ENCODE assay signal across 8 mouse cellular contexts in genomic region chr15:25414011-25414746, GRCm38 (mm10). TPM values are rescaled to one million over a fixed set of nuclear protein-coding genes. Genes with fewer than 3 reads are reported as not detected.
DNase-seq lines count a peak whose midpoint lies in the region; ATAC-seq and TF ChIP-seq lines count a peak whose summit lies in the region.

No protein-coding gene starts in this region.

- peak; percentile 19; the same call in 1 of the 2 replicates for ATAC-seq in heart, postnatal 0 days (ENCODE audit: insufficient read depth, low read depth)

- H3K9ac ChIP-seq in heart, postnatal 0 days (replicated peaks; ENCODE audit: low read depth, low read length), result no peak overlapping the region

- peaks cover 5% of the 10 kb centered on the region; the same call in 1 of the 2 replicates for H3K9me3 ChIP-seq in E14TG2a.4 (ENCODE audit: low read length)
- no peaks in the 10 kb centered on the region for H3K9me3 ChIP-seq in embryonic facial prominence, embryonic 10.5 days
- no peaks in the 10 kb centered on the region for H3K9me3 ChIP-seq in heart, postnatal 0 days (replicated peaks; ENCODE audit: control insufficient read depth, low read length)

- DNase-seq in embryonic facial prominence, embryonic 10.5 days (ENCODE audit: low spot score), result peak; percentile 78
- DNase-seq in heart, postnatal 0 days (ENCODE audit: low spot score), result no peak
- peak; percentile 61 to 79 for DNase-seq in layer of hippocampus, postnatal 14 days (ENCODE audit: low spot score in 2 of 2)
- DNase-seq in lung, postnatal 10 days, result peak; percentile 21
- DNase-seq in right cerebral cortex, postnatal 10 days (ENCODE audit: low spot score in 2 of 2), result peak; percentile 76 to 79
- no peak for DNase-seq in c-Kit-positive CD71-positive TER-119-positive erythroid progenitor cells, embryonic 14.5 days (ENCODE audit: low spot score)

- H3K36me3 ChIP-seq in C2C12 (ENCODE audit: control insufficient read depth, insufficient read depth) (peaks cover 23% of the 10 kb centered on the region), E14TG2a.4 (ENCODE audit: insufficient read depth, low read length) (peaks cover 18% of the 10 kb centered on the region; the same call in 1 of the 2 replicates)
- H3K36me3 ChIP-seq in embryonic facial prominence, embryonic 10.5 days (replicated peaks), result peaks cover 8% of the 10 kb centered on the region
- H3K36me3 ChIP-seq in heart, postnatal 0 days (replicated peaks; ENCODE audit: control insufficient read depth, insufficient read depth, low read length), result no peaks in the 10 kb centered on the region

- H3K4me2 ChIP-seq in heart, postnatal 0 days (ENCODE audit: low read depth, low read length), result peak overlapping the region; percentile 70

- H3ac ChIP-seq in C2C12 (ENCODE audit: control insufficient read depth, insufficient read length, low read depth), result peak overlapping the region; percentile 79

- H3K4me3 ChIP-seq in C2C12 (ENCODE audit: insufficient read depth, poor library complexity, severe bottlenecking), result peak overlapping the region; percentile 87
- H3K4me3 ChIP-seq in E14TG2a.4 (replicated peaks; ENCODE audit: low read length), result peak overlapping the region; percentile 95
- H3K4me3 ChIP-seq in embryonic facial prominence, embryonic 10.5 days, result peak overlapping the region; percentile 98
- H3K4me3 ChIP-seq in heart, postnatal 0 days (ENCODE audit: low read depth, low read length), result peak overlapping the region; percentile 66

- H3K79me2 ChIP-seq in C2C12 (ENCODE audit: control insufficient read depth, insufficient read depth), result peaks cover 44% of the 10 kb centered on the region

- H3K79me3 ChIP-seq in C2C12 (ENCODE audit: low read depth), result peaks cover 35% of the 10 kb centered on the region

- under 1% methylated on average over 36 of the region's 36 CpGs for WGBS in embryonic facial prominence, embryonic 10.5 days
- 2% methylated on average over 35 of the region's 36 CpGs for WGBS in heart, postnatal 0 days

- peaks cover 19% of the 10 kb centered on the region for H3K4me1 ChIP-seq in E14TG2a.4 (replicated peaks; ENCODE audit: low read depth, low read length)
- peaks cover 46% of the 10 kb centered on the region for H3K4me1 ChIP-seq in embryonic facial prominence, embryonic 10.5 days
- 0 out of 2 replicates have a peak, but pooled peaks cover 4% of the 10 kb centered on the region for H3K4me1 ChIP-seq in heart, postnatal 0 days (ENCODE audit: control insufficient read depth, insufficient read depth)

- no peak for TF ChIP-seq EP300 in heart, postnatal 0 days (IDR thresholded peaks at IDR 0.05; ENCODE audit: low read depth)

- H3K27ac ChIP-seq in embryonic facial prominence, embryonic 10.5 days (replicated peaks), result peak overlapping the region; percentile 95
- no peak overlapping the region for H3K27ac ChIP-seq in heart, postnatal 0 days (ENCODE audit: low read depth)

- TF ChIP-seq CTCF in C2C12 (IDR thresholded peaks at IDR 0.05; ENCODE audit: control insufficient read depth, insufficient read depth, insufficient read length), result no peak
- TF ChIP-seq CTCF in E14TG2a.4 (conservative IDR thresholded peaks at IDR 0.05; ENCODE audit: low read length), result no peak
- no peak for TF ChIP-seq CTCF in heart, postnatal 0 days (IDR thresholded peaks at IDR 0.05; ENCODE audit: low read depth)

- H3K27me3 ChIP-seq in C2C12 (ENCODE audit: control insufficient read depth, insufficient read depth, insufficient read length), result no peaks in the 10 kb centered on the region
- peaks cover 5% of the 10 kb centered on the region; the same call in 1 of the 2 replicates for H3K27me3 ChIP-seq in E14TG2a.4 (ENCODE audit: insufficient read depth, low read length)
- H3K27me3 ChIP-seq in embryonic facial prominence, embryonic 10.5 days (replicated peaks; ENCODE audit: low read depth, poor library complexity, severe bottlenecking), result no peaks in the 10 kb centered on the region; the same call in 1 of the 2 replicates
- H3K27me3 ChIP-seq in heart, postnatal 0 days (ENCODE audit: control insufficient read depth, insufficient read depth, low read length), result peaks cover 15% of the 10 kb centered on the region

TF ChIP-seq in C2C12, 6 proteins besides CTCF, POLR2A, EP300 and RAD21:
- TF ChIP-seq MAX (IDR thresholded peaks at IDR 0.05) (peak; percentile 80), FOSL1 (IDR thresholded peaks at IDR 0.05; ENCODE audit: insufficient read depth, low read length, poor library complexity, severe bottlenecking) (no peak)
TF ChIP-seq in C2C12: peak in this region for 1.

RNA-seq across cellular contexts. Expression of gene Basp1, which starts 0.6 kb away (rescaled TPM):
- polyA plus RNA-seq in C2C12 (2012; fragmentation: generic; extraction: Trizol), result 164 TPM
- 48.4 and 50.7 TPM in 2 replicates for polyA plus RNA-seq in embryonic facial prominence, embryonic 10.5 days (2016; fragmentation: Nextera tagmentation; extraction: Ambion mirVana)
- total RNA-seq in heart, postnatal 0 days (2014; rRNA removed; ENCODE audit: low replicate concordance), result 2.9 and 7.9 TPM in 2 replicates
- polyA plus RNA-seq in heart, postnatal 0 days (2015; fragmentation: Nextera tagmentation; extraction: Ambion mirVana), result 2.8 and 2.9 TPM in 2 replicates
- 1,000 to 10,000 TPM in 1 of 2 experiments, 100 to 1,000 TPM in 1; 941 to 1,006 TPM for total RNA-seq in layer of hippocampus, postnatal 14 days (2021)

Comparison
In these comparisons a context has a peak if more than half of its experiments do, and no peak if none do; other contexts are left out.
1. DNase-seq: peak in embryonic facial prominence, embryonic 10.5 days (single experiment), layer of hippocampus, postnatal 14 days (2 of 2), lung, postnatal 10 days (single experiment) and right cerebral cortex, postnatal 10 days (2 of 2); none in heart, postnatal 0 days (single experiment) and c-Kit-positive CD71-positive TER-119-positive erythroid progenitor cells, embryonic 14.5 days (single experiment).
2. RNA of gene Basp1, which starts 0.6 kb away (polyA plus RNA-seq): 164 TPM in C2C12 (single experiment) and 48.4 to 50.7 TPM in embryonic facial prominence, embryonic 10.5 days; 2.8 to 2.9 TPM in heart, postnatal 0 days; every median in the first group is over 10 times any median in the second.
3. Peak in every context shown above with its lines, with median percentiles within 50 percentile points of each other: H3K4me3 ChIP-seq.